Mouse (Mus musculus) small intestine, adult 2 months (tissue): ENCODE measurements around the gene Hist2h3c2.
"Not testable (repeated sequence)": the region's sequence is repeated elsewhere in the genome, so short reads cannot be mapped to it uniquely, and the experiment has no call there.

ENCODE experiments used
- CTCF ChIP-seq: fragments of 200-500 bp; IDR thresholded peaks from 2 replicates; pipeline ENCODE4 v1.5.1; 2012; ENCODE audit warnings: low read depth, mild to moderate bottlenecking, control low read depth, inconsistent platforms, low read length, moderate library complexity, mixed read lengths; ENCODE audit not compliant: insufficient replicate concordance, insufficient read length; ENCODE audit errors: extremely low read depth
- POLR2A ChIP-seq: fragments of 200-500 bp; IDR thresholded peaks from 2 replicates; pipeline ENCODE4 v1.6.1; 2012; ENCODE audit warnings: low read depth, mild to moderate bottlenecking, control low read depth, inconsistent platforms, low read length, moderate library complexity

GRCm38 (mm10) chr3:96246427-96246856 lies 7.5 kb upstream of the Hist2h3c2 start, which contains the start of gene Hist2h3c1:
- TF ChIP-seq CTCF, POLR2A: not testable (repeated sequence)
